Mouse (Mus musculus): ENCODE data around the gene Sdsl. TPM values are rescaled to one million over a fixed set of nuclear protein-coding genes. Genes with fewer than 3 reads are reported as not detected.
A peak's percentile ranks its signal among the peaks of the same experiment; 100 is the strongest.

Gene Sdsl
- polyA plus RNA-seq, 1 experiment from 2014 or later: 16.7 TPM

GRCm38 (mm10) chr5:120437539-120437938 is 35.1 kb downstream of the Sdsl start:
- Histone ChIP-seq H3K36me3 (ENCODE audit: control insufficient read depth, insufficient read depth, low read length) (no peaks in the 10 kb centered on the region), H3K9me3 (replicated peaks; ENCODE audit: control insufficient read depth, low read length) (no peaks in the 10 kb centered on the region; the same call in 1 of the 2 replicates), H3K27ac (ENCODE audit: low read length) (no peak overlapping the region), H3K4me2 (ENCODE audit: low read depth, low read length) (peak overlapping the region; percentile 32; the same call in 1 of the 2 replicates), H3K27me3 (ENCODE audit: control insufficient read depth, insufficient read depth, low read length) (peaks cover 81% of the 10 kb centered on the region), H3K4me3 (replicated peaks; ENCODE audit: low read length) (0 out of 2 replicates have a peak overlapping the region, but pooled peaks have one; percentile 23), H3K4me1 (ENCODE audit: control insufficient read depth, insufficient read depth, low read length) (peaks cover 14% of the 10 kb centered on the region), H3K9ac (ENCODE audit: low read length) (no peak overlapping the region)
- ATAC-seq (ENCODE audit: insufficient read depth, low FRiP score): no peak
- WGBS: 1% methylated on average over 17 of the region's 17 CpGs

- Histone ChIP-seq H3K4me1 (ENCODE audit: control insufficient read depth, insufficient read depth, low read length) (peaks cover 14% of the 10 kb centered on the region), H3K27ac (ENCODE audit: low read length) (no peak overlapping the region), H3K27me3 (ENCODE audit: control insufficient read depth, insufficient read depth, low read length) (peaks cover 87% of the 10 kb centered on the region), H3K9ac (ENCODE audit: low read length) (no peak overlapping the region), H3K36me3 (ENCODE audit: control insufficient read depth, insufficient read depth, low read length) (no peaks in the 10 kb centered on the region), H3K4me3 (replicated peaks; ENCODE audit: low read length) (no peak overlapping the region), H3K4me2 (ENCODE audit: low read depth, low read length) (no peak overlapping the region), H3K9me3 (replicated peaks; ENCODE audit: control insufficient read depth, low read length) (no peaks in the 10 kb centered on the region; the same call in 1 of the 2 replicates)
- no peak for ATAC-seq (ENCODE audit: insufficient read depth, low FRiP score)
- 1% methylated on average over 18 of the region's 18 CpGs for WGBS
Measured at GRCm38 (mm10) chr5:120436885-120437495, 35.6 kb downstream of the Sdsl start.

- Histone ChIP-seq H3K27me3 (ENCODE audit: control insufficient read depth, insufficient read depth, low read length) (peaks cover 98% of the 10 kb centered on the region), H3K9ac (ENCODE audit: low read length) (no peak overlapping the region), H3K4me2 (ENCODE audit: low read depth, low read length) (peak overlapping the region; percentile 61), H3K27ac (ENCODE audit: low read length) (no peak overlapping the region), H3K36me3 (ENCODE audit: control insufficient read depth, insufficient read depth, low read length) (no peaks in the 10 kb centered on the region), H3K4me3 (replicated peaks; ENCODE audit: low read length) (peak overlapping the region; percentile 45), H3K9me3 (replicated peaks; ENCODE audit: control insufficient read depth, low read length) (no peaks in the 10 kb centered on the region; the same call in 1 of the 2 replicates), H3K4me1 (ENCODE audit: control insufficient read depth, insufficient read depth, low read length) (peaks cover 14% of the 10 kb centered on the region)
- ATAC-seq (ENCODE audit: insufficient read depth, low FRiP score): no peak
- 1% methylated on average over 47 of the region's 47 CpGs for WGBS
Measured at GRCm38 (mm10) chr5:120435731-120436501, 36.7 kb downstream of the Sdsl start.

- no peaks in the 10 kb centered on the region for H3K36me3 ChIP-seq (ENCODE audit: control insufficient read depth, insufficient read depth, low read length)
- H3K9me3 ChIP-seq (replicated peaks; ENCODE audit: control insufficient read depth, low read length): no peaks in the 10 kb centered on the region; the same call in 1 of the 2 replicates
- no peak overlapping the region for H3K27ac ChIP-seq (ENCODE audit: low read length)
- H3K9ac ChIP-seq (ENCODE audit: low read length): no peak overlapping the region
- H3K4me1 ChIP-seq (ENCODE audit: control insufficient read depth, insufficient read depth, low read length): peaks cover 11% of the 10 kb centered on the region
- no peak for ATAC-seq (ENCODE audit: insufficient read depth, low FRiP score)
- 1% methylated on average over 44 of the region's 44 CpGs for WGBS
- H3K4me2 ChIP-seq (ENCODE audit: low read depth, low read length): no peak overlapping the region; the same call in 1 of the 2 replicates
- peaks cover 98% of the 10 kb centered on the region for H3K27me3 ChIP-seq (ENCODE audit: control insufficient read depth, insufficient read depth, low read length)
- no peak overlapping the region for H3K4me3 ChIP-seq (replicated peaks; ENCODE audit: low read length)
Measured at GRCm38 (mm10) chr5:120435006-120435681, 37.5 kb downstream of the Sdsl start.

GRCm38 (mm10) chr5:120434231-120434735 is 38.3 kb downstream of the Sdsl start:
- peaks cover 5% of the 10 kb centered on the region; the same call in 1 of the 2 replicates for H3K4me1 ChIP-seq (ENCODE audit: control insufficient read depth, insufficient read depth, low read length)
- H3K9ac ChIP-seq (ENCODE audit: low read length): no peak overlapping the region
- no peak overlapping the region for H3K4me3 ChIP-seq (replicated peaks; ENCODE audit: low read length)
- H3K27me3 ChIP-seq (ENCODE audit: control insufficient read depth, insufficient read depth, low read length): peaks cover 98% of the 10 kb centered on the region
- 2% methylated on average over 21 of the region's 21 CpGs for WGBS
- H3K9me3 ChIP-seq (replicated peaks; ENCODE audit: control insufficient read depth, low read length): no peaks in the 10 kb centered on the region; the same call in 1 of the 2 replicates
- H3K36me3 ChIP-seq (ENCODE audit: control insufficient read depth, insufficient read depth, low read length): no peaks in the 10 kb centered on the region
- no peak overlapping the region for H3K27ac ChIP-seq (ENCODE audit: low read length)
- H3K4me2 ChIP-seq (ENCODE audit: low read depth, low read length): no peak overlapping the region
- no peak for ATAC-seq (ENCODE audit: insufficient read depth, low FRiP score)

- peaks cover 5% of the 10 kb centered on the region; the same call in 1 of the 2 replicates for H3K4me1 ChIP-seq (ENCODE audit: control insufficient read depth, insufficient read depth, low read length)
- no peak overlapping the region for H3K4me2 ChIP-seq (ENCODE audit: low read depth, low read length)
- no peak for ATAC-seq (ENCODE audit: insufficient read depth, low FRiP score)
- no peaks in the 10 kb centered on the region for H3K36me3 ChIP-seq (ENCODE audit: control insufficient read depth, insufficient read depth, low read length)
- 3% methylated on average over 13 of the region's 13 CpGs for WGBS
- H3K27me3 ChIP-seq (ENCODE audit: control insufficient read depth, insufficient read depth, low read length): peaks cover 97% of the 10 kb centered on the region
- H3K9me3 ChIP-seq (replicated peaks; ENCODE audit: control insufficient read depth, low read length): no peaks in the 10 kb centered on the region; the same call in 1 of the 2 replicates
- no peak overlapping the region for H3K4me3 ChIP-seq (replicated peaks; ENCODE audit: low read length)
- no peak overlapping the region for H3K9ac ChIP-seq (ENCODE audit: low read length)
- H3K27ac ChIP-seq (ENCODE audit: low read length): no peak overlapping the region
Measured at GRCm38 (mm10) chr5:120433135-120433760, 39.4 kb downstream of the Sdsl start.

- Histone ChIP-seq H3K36me3 (ENCODE audit: control insufficient read depth, insufficient read depth, low read length) (no peaks in the 10 kb centered on the region), H3K9me3 (replicated peaks; ENCODE audit: control insufficient read depth, low read length) (no peaks in the 10 kb centered on the region; the same call in 1 of the 2 replicates), H3K4me2 (ENCODE audit: low read depth, low read length) (no peak overlapping the region), H3K27ac (ENCODE audit: low read length) (no peak overlapping the region), H3K27me3 (ENCODE audit: control insufficient read depth, insufficient read depth, low read length) (peaks cover 97% of the 10 kb centered on the region), H3K4me1 (ENCODE audit: control insufficient read depth, insufficient read depth, low read length) (0 out of 2 replicates have a peak, but pooled peaks cover 2% of the 10 kb centered on the region), H3K9ac (ENCODE audit: low read length) (no peak overlapping the region), H3K4me3 (replicated peaks; ENCODE audit: low read length) (no peak overlapping the region)
- WGBS: 0% methylated on average over 9 of the region's 9 CpGs
- no peak for ATAC-seq (ENCODE audit: insufficient read depth, low FRiP score)
Measured at GRCm38 (mm10) chr5:120432486-120433015, 40.1 kb downstream of the Sdsl start.

GRCm38 (mm10) chr5:120431649-120432485 is 40.7 kb downstream of the Sdsl start, which contains the start of gene Lhx5:
Gene Lhx5, plus strand, starts transcription at chr5:120431699.
- Histone ChIP-seq H3K4me1 (ENCODE audit: control insufficient read depth, insufficient read depth, low read length) (0 out of 2 replicates have a peak, but pooled peaks cover 2% of the 10 kb centered on the region), H3K4me2 (ENCODE audit: low read depth, low read length) (no peak within 1 kb of the TSS), H3K27me3 (ENCODE audit: control insufficient read depth, insufficient read depth, low read length) (peaks cover 97% of the 10 kb centered on the region), H3K9ac (ENCODE audit: low read length) (no peak within 1 kb of the TSS), H3K36me3 (ENCODE audit: control insufficient read depth, insufficient read depth, low read length) (no peaks in the 10 kb centered on the region), H3K4me3 (replicated peaks; ENCODE audit: low read length) (no peak within 1 kb of the TSS), H3K27ac (ENCODE audit: low read length) (no peak within 1 kb of the TSS), H3K9me3 (replicated peaks; ENCODE audit: control insufficient read depth, low read length) (no peaks in the 10 kb centered on the region; the same call in 1 of the 2 replicates)
- ATAC-seq (ENCODE audit: insufficient read depth, low FRiP score): no peak
- under 1% methylated on average over 69 of the region's 69 CpGs for WGBS
